Mouse (Mus musculus): ENCODE measurements around the gene Ess2.

DNA sequence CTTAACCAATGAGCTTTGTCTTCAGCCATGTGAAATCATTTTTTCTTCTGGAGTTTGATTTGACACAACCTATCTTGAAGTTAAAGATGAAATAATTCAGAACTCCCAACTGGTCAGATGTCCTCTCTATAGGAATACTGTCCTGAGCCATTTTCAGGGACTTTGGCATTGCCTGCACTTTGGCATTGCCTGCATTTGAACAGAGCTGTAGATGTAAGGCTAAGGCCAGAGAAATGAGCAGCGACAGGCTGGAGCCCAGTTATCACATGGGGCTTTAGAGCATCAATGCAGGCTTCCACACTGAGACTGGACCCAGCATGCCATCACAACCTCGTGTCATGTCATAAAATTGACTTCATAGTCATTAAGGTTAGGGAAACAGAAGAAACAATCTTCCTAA lies 57.9 kb downstream of the Ess2 start:
- TF ChIP-seq CTCF (conservative IDR thresholded peaks at IDR 0.05; ENCODE audit: insufficient read depth, insufficient read length, low read depth, low read length): no peak
- no peak for TF ChIP-seq POLR2A (IDR thresholded peaks at IDR 0.05; ENCODE audit: low read depth, low read length)

Measured in kidney, adult 2 months (tissue).